Mouse (Mus musculus): Measurements from ENCODE around the gene Pithd1.
"Not testable (repeated sequence)": the region's sequence is repeated elsewhere in the genome, so short reads cannot be mapped to it uniquely, and the experiment has no call there.

Gene Pithd1

DNA sequence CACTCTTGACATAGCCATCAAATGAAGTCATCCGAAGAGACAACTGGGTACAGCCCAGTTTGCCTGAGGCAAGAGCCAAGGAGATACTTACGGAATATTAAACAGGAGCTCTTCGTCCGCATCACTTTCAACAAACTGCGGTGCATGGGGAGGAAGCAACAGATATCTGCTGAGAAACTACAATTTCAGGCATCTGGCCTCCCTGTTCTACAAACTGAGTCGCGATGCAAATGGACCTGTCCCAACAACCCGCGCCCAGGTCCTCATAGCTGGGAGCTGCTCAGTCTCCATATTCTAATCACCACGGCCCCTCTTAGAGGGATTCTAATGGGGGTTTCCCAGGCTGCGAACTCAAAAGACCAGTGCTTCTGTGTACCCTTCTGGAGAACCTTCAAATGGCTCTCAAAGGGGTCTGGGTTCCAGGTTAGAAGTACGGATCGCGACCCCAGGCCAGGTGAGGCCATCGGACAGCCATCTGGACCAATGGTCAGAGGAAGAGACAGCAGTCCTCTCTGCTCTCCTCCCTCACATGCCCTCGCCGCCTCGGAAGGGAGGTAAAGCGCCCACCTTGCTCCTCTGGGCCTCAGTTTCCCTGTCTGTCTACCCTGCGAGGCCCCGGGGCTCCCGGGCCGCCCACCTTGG lies 642 bp downstream of the Pithd1 start:
- DNase-seq (ENCODE audit: low read depth): no peak

DNA sequence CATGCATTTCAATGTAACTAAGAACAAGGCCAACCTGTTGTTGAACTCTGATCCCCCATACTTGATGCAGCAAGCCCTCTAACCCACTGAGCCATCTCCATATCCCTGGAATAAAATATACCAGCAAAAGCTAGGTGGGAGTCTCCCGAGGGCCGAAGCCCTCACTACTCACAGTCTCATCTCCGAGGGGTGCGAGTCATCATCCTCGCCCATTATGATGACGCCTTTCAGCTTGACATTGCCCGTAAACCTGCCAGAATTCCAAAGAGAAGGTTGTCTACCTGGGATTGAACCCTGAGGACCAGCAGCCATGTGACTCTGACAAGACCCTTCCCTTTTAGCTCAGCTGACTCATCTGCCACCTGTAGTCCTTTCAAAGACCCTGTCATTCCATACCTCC lies 1.3 kb downstream of the Pithd1 start:
- DNase-seq (ENCODE audit: low read depth): no peak

DNA sequence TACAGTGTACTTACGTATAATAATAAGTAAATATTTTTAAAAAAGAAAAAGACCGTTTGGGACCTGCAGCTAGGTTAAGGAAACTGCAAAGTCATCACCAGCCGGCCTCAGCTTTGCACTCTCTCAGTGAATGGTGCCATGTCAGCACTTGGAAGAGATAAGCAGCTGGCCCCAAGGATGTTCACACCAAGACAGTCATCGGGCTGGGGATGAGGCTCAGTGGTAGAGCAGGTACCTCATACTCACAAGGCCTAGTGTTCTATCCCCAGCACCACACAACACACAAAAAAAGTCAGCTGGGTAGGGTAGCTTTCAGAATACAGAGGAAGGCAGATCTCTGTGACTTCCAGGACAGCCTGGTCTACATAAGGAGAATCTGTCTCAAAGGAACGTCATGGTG lies 1.9 kb downstream of the Pithd1 start:
- peak; percentile 82 for DNase-seq (ENCODE audit: low read depth)

DNA sequence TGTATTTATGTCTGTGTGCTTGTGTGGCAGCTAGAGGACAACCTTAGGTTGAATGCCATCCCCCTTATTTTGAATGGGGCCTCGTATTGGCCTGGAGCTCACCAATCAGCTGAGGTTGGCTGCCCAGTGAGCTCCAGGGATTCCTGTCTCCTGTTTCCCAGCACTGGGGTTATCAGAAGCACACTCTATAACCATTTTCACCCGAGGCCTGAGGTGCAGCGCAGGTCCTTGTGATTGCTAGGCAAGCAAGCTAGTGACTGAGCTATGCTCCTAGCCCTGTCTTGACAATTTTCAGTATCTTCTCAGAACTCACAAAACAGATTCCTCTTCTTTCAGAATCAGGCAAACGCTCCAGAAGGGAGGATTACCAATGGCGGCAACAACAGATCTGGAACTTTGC lies 2.5 kb downstream of the Pithd1 start:
- DNase-seq (ENCODE audit: low read depth): no peak

DNA sequence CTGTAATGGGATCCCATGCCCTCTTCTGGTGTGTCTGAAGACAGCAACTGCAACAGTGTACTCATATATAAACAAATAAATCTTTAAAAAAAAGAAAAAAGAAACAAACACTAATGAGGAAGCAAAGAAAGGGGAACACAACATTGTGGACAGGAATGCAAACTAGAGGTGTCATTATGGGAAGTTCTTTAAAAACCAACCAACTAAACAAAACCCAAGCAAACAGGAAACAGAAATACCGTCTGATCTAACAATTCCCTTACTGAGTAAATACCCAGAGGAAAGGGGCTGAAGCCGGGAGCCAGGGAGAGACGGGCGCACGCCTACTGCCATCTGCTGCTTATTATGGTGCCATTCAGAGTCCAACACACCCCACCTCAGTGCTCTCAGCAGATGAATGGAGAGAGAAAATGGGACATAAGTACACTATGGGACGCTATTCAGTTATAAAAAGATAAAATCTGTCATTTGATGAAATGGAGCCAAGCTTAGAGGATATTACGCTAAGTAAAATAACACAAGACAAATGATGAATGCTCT lies 5.5 kb downstream of the Pithd1 start:
- DNase-seq (ENCODE audit: low read depth): no peak

DNA sequence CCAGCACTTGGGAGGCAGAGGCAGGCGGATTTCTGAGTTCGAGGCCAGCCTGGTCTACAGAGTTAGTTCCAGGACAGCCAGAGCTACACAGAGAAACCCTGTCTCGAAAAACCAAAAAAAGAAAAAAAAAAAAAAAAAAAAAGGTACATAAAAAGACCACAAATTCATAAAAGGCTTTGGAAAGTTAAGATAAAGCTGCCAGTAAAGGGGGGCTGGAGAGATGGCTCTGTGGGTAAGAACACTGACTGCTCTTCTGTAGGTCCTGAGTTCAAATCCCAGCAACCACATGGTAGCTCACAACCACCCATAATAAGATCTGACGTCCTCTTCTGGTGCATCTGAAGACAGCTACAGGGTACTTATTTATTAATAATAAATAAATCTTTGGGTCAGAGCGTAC lies 6.8 kb downstream of the Pithd1 start:
- not testable (repeated sequence) for DNase-seq (ENCODE audit: low read depth)

DNA sequence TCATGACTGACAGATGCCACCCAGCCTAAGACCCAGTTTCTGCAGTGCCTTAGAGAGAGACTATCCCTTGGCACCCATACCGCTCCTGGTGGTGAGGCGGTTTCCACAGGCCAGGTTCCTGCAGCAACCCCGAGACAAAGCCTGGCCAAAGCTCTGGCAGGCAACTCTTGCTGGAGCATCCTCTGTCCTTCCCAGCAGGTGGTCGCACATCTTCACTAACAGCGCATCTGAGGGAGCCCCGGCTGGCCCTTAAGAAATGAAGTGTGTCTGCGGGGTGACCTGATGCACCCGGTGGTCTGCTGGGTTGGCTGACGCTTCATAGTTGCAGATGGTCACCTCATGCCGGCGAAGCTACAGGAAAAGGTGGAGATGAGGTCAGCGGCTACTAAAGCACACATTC lies 10.9 kb downstream of the Pithd1 start:
- DNase-seq (ENCODE audit: low read depth): no peak

DNA sequence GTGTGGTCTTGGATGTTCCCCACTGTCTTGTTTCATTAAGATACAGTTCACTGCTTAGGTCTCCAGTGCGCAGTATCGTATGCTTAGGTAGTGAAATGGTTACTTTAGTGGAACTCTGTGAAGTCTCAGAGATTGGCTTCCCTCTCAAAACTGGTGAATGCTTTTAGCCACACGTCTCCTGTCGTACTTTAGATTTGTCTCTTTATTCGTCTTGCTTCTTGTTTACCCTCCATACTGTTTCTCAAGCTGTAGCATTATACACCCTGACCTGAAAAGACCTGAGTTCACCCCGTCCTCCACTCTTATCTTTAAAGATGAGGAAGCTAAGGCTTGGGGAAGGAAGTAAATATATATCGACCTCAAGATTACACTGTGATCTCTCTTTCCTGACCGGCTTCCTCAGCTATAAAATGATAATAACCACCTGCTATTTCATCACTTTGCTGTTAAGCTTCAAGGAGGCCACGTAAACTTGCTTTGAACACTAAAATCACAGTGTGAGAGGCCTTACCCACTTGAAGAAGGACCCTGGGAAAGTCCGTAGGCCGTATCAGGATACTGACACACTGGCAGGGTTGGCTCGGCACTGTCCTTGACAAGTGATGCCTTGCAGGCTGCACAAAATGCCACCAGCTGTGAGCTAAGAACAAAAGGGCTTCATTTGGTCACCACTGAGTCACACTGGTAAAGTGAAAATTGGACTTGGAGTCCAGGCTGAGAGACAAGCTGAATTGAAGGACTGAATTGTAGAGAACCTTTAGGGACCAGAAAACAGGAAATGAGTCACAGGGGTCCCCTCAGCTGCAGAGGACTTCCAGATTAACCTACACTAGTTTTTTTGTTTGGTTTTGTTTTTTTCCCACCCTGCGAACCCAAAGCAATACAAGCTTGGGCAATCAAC lies 13.9 kb downstream of the Pithd1 start:
- no peak for DNase-seq (ENCODE audit: low read depth)

DNA sequence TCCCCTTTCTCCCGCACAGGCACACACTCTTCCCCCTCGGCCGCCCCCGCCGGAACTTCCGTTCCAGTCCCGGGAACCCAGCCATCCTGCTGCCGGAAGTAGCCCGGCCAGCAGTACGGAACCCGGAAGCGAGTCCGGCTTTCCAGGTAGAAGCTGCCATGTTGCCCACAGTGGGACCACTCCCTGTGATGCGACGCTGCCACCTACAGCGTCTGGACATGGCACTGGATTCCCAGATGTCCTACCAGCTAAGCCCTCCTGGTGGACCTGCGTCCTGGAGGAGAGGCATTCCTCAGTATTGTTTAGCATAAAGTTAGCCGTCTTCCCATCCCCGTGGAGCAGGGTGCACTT lies 14.5 kb downstream of the Pithd1 start, which contains the start of gene Lypla2:
Gene Lypla2 (minus strand): TSS at position 71 of the 351 bp plus-strand sequence.
- peak; percentile 63 for DNase-seq (ENCODE audit: low read depth)

DNA sequence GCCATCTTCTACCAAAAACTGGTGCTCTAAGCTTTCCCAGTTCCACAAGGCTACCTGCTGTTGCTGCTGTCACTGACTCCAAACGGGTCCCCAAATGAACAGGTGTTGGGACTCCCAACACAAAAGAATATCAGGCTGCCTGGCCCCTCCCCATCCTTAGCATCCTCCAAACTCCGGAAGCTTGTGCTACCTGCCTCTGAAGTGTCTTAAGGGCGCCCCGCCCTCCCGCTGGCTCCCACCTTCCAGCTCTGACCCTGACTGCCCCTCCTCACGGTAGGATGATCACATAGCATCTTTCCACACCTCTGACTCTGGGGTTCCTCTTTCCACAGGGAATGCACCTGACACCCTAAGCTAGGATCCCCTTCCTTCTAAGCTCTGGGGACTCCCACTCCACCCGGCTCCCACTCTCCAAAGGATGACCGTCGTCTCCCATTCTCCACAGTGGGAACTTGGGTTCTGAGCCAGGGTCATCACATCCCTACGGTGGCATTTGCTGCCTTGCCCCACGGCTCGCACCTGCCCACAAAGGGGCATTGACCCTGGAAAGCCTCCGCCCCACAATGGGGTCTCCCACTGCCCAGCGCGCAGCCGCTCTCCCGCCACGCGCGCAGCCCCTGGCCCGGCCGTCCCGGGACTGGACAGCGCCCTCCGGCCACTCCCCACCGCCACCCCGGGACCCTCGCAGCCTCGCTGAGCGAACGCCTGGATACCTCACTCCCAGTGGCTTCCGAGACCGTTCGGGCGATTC lies 15.1 kb downstream of the Pithd1 start:
- DNase-seq (ENCODE audit: low read depth): no peak

DNA sequence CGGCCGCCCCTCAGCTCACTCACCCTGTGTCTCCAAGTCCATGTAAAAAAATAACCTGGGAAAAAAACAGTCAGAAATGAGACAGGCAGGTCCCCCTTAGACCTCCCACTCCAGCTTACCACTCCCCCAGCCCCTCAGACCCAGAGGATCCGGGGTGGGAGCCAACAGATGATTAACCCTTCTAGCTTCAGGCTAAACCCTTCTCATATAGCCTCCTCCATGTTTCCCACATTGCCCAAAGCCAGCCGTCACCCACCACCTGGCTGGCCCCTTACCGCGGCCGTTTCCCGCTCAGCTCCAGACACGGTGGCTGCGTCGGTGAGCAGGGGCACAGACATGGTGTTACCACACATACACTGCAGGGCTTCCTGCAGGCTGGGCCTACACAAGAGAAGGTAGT lies 16.5 kb downstream of the Pithd1 start:
- no peak for DNase-seq (ENCODE audit: low read depth)

DNA sequence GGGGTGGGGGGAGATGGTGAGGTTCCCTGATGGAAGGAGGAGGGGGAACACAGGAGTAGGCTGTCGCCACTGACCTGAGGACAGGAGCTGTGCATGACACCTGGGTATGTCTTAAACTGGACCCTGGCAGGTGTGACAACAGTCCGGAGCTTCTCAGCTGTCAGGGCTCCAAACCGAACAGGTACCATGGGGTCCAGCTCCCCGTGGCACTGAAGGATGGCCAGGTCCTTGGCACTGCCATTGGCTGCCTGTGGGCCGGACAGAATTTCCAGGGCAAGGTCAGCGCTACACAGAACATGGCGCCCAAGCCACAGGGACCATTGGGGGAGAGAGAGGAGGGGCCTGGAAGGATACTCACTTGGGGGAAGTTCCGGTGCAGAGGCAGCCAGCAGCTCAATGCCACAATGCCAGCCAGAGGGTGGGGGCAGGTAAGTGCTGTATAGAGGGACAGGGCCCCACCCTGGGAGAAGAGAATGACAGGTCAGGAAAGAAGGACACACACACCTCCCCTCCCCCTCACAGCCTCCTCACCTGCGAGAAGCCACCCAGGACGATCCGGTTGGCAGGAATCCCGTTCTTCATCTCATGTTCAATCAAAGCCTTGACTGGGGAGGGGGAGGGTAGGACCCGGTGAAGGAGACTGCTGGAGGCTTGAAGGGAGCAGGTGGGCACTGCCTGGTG lies 17.9 kb downstream of the Pithd1 start:
- DNase-seq (ENCODE audit: low read depth): no peak

DNA sequence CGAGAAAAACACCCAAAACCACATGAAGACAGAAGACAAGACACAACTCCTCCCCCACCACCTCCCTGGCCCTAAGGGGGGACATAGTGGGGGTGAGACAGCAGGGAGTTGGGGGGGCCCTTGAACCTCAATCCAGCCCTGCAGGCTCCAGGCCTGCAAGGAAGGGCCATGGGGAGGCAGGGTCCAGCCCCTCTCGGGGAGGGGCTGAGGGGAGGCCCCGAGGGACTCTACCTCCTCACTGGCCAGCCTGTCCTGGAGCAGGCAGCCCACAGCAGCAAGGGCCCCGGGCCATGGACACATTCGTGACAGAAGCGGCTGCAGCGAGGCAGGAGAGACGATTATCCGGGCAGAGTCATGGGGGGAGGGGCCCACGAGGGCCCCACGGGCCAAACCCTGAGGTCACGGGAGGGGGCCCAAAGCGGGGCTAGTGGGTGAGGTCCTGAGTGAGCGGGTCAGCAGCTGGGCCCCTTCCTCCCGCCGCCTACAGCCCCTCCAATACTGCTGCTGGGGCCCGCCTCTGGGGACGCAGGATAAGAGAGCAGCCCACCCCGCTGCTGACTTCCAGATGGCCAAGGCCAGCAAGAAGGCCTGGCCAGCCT lies 18.7 kb downstream of the Pithd1 start:
- DNase-seq (ENCODE audit: low read depth): no peak

DNA sequence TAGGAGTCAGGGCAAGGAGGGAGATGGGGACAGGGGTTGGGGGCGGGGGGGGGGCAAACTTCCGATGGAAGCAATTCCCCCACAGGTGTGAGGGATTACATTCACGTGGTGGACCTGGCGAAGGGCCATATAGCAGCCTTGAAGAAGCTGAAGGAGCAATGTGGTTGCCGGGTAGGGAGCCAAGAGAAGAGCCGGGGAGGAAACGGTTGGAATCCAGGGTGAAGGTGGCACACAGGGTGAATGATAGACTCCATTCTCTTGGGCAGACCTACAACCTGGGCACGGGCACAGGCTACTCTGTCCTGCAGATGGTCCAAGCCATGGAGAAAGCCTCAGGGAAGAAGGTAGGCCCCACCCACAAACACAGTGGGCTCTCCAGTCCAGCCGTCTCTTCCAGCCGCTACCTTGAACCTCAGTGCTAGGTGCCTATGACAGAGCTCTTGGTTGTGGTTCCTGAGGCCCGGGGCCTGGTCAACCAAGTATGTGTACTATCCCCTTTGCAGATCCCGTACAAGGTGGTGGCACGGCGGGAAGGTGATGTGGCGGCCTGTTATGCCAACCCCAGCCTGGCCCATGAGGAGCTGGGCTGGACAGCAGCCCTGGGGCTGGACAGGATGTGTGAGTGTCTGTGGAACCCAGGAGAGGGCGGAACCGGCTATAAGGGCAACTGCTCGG lies 19.8 kb downstream of the Pithd1 start:
- DNase-seq (ENCODE audit: low read depth): no peak

DNA sequence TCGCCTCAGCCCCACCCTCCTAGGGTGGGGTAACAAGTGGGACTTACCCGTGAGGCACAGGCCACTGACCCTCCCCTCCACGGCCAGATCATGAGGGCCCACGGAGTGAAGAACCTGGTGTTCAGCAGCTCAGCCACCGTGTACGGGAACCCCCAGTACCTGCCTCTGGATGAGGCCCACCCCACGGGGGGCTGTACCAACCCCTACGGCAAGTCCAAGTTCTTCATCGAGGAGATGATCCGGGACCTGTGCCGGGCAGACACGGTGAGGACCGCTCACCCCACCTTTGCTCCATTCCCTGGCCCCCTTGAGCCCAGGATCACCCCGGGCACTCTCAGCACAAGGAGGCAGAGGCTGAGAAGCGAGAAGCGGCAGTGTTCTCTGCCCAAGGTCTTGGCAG lies 20.8 kb downstream of the Pithd1 start:
- DNase-seq (ENCODE audit: low read depth): no peak

DNA sequence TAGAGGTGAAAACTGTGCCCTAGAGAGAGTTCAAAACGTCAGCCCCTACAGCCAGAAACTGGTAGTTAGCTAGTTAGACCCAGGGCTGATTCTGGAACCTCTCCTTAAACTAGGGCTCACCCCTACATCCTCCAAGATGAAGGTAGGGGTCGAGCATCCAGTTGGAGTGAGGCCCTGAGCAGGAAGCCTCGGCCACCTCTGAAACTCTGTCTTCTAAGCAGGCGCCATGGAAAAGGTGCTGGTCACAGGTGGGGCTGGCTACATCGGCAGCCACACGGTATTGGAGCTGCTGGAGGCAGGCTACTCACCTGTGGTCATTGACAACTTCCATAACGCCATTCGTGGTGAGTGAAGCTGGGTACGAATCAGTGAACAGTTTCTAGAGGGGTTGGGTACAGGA lies 22.0 kb downstream of the Pithd1 start:
- no peak for DNase-seq (ENCODE audit: low read depth)

DNA sequence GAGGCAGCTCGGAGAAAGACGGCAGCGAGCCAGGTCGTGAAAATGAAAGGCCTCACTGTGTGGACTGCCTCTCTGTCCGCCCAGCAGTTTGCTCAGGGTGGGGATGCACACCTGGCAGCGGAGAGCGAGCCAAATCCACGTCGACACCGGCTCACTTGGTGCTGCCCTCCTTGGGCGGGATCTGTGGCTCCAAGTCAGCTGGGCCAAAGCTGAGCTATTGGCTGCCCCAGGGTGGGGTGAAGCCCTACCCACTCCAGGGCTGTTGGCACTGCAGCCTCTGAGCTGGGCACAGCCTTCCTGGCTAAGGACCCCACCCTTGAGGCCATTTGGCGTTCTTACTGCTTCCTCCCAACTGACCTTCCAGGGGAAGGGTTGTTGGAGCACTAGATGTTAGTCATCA lies 22.6 kb downstream of the Pithd1 start:
- DNase-seq (ENCODE audit: low read depth): no peak

DNA sequence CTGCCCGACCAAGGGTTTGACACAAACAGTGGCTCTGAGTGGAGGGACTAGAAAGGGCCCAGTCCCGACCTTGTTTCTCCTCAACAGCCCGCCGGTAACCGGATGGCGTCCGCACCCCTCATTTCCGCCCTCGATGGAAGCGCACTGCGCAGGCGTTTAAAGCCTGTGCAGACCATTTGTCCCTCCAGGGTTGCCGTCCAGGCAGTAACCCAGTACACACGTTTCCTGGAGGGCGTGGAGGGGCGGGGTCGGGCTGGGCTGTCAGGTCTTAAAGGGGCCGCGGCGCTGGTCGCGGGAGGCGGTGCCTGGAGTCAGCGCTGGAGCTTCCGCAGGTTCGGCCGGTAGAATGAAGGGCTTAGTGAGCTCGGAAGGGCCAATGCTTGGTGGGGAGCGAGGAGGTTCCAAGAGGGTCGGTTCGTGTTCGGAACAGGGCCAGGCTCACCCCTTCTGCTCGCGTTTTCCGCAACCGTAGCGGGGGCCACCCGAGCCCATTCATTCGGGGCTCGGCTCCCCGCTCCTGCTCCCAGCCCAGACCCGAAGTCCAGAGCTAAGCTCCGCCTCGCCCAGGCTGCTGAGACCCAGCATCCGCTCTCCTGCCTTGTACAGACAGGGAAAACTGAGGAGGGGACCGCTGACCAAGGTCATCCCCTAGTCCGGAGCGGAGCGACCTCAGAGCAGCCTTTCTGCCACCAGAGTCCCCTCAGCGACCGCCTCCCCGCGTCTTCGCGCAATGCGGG lies 23.4 kb downstream of the Pithd1 start, which contains the start of gene Gale:
Gene Gale (plus strand): TSS at position 271 of the 737 bp plus-strand sequence.
- DNase-seq (ENCODE audit: low read depth): peak; percentile 98

DNA sequence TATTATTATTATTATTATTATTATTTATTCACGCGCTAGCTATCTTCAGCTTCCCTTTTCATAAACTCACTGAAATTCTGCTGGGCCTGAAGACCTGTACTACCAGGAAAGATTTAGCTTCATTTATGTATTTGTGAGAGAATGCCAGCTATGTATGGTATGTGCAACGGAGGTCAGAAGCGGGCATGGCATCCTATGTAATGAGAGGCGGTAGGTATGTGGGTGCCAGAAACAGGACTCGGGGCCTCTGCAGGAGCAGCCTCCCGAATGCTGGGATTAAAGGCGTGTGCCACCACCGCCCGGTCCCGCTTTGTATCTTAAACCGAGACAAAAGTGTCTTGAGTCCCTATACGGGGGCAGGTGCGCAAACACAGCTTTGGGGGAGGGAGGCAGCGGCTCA lies 24.1 kb downstream of the Pithd1 start:
- DNase-seq (ENCODE audit: low read depth): no peak

DNA sequence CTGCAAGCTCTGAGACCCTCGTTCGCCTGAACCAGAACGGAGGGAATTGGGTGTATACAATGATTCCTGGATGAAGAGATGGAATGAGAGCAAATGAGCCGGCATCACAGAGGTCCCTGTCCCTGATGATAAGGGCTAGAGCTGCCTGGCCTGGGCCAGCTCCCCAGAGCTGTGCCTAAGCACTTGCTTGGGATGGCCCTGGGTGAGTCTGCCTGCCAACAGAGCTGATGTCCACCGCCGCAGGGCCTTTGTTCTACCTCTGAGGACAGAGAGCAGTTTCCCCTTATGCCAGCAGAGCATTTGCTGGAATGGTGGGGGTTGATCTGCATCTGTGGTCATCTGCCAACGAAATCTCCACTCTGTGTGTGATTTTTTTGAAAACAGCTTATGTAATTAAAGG lies 24.9 kb downstream of the Pithd1 start:
- no peak for DNase-seq (ENCODE audit: low read depth)

Measured in c-Kit-positive CD71-positive TER-119-negative erythroid progenitor cells, embryonic 14.5 days (primary cell).